Mouse (Mus musculus): ENCODE measurements around the gene Bri3bp. TPM values are rescaled to one million over a fixed set of nuclear protein-coding genes. Genes with fewer than 3 reads are reported as not detected.

Bri3bp gene
- polyA plus RNA-seq, 1 experiment from 2014 or later: 44.4 TPM

DNA sequence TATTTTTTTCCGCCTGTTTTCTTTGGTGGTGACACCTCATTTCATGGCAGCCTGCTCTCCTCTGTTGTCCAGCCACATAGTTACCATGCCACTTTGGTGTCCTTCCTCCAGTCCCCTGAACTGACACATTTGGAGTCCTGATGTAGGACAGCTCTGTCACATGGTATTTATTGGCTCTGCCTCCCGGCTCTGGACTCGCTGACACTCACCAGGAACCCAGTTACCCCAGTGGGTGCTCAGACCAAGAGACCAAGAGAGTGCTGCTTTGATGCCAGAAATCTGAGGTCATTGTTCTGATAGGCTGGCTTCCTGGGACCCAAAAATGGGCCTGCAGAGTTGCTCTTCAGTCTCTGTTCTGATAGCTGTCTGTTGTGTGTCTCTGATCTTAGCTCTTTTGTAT lies 6.7 kb downstream of the Bri3bp start:
- no peaks in the 10 kb centered on the region for H3K27me3 ChIP-seq (ENCODE audit: insufficient read depth, low read length)
- no peaks in the 10 kb centered on the region for H3K9me3 ChIP-seq (ENCODE audit: low read length)
- WGBS: 75% methylated on average over 3 of the region's 3 CpGs
- no peak overlapping the region for H3K27ac ChIP-seq (ENCODE audit: low read length)
- ATAC-seq (ENCODE audit: low FRiP score, low TSS enrichment): no peak
- no peak overlapping the region for H3K9ac ChIP-seq (replicated peaks; ENCODE audit: low read length)
- H3K4me1 ChIP-seq (ENCODE audit: insufficient read depth, low read length): peaks cover 6% of the 10 kb centered on the region
- H3K36me3 ChIP-seq (ENCODE audit: insufficient read depth, low read length): peaks cover 10% of the 10 kb centered on the region; the same call in 1 of the 2 replicates
- H3K4me3 ChIP-seq (ENCODE audit: low read length): no peak overlapping the region
- no peak overlapping the region for H3K4me2 ChIP-seq (replicated peaks; ENCODE audit: low read depth, low read length)

DNA sequence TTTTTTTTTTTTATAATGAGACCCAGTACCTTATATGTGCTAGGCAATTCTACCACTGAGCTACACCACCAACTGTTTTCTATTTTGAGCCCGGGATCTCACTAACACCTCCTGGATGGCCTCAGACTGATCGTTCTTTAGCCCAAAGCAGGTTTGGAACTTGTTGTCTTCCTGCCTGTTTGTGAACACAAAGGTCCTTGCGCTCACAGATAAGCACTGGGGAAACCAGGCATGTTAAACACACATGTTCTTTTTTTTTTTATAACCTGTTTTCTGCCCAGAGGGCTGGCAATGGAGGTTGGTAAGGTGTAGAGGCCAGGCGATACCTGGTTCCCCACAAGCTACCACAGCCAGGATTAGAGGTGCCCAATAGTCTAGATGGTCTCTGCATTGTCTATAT lies 7.3 kb downstream of the Bri3bp start:
- WGBS: 94% methylated on average over 4 of the region's 4 CpGs
- ATAC-seq (ENCODE audit: low FRiP score, low TSS enrichment): no peak
- H3K4me3 ChIP-seq (ENCODE audit: low read length): no peak overlapping the region

DNA sequence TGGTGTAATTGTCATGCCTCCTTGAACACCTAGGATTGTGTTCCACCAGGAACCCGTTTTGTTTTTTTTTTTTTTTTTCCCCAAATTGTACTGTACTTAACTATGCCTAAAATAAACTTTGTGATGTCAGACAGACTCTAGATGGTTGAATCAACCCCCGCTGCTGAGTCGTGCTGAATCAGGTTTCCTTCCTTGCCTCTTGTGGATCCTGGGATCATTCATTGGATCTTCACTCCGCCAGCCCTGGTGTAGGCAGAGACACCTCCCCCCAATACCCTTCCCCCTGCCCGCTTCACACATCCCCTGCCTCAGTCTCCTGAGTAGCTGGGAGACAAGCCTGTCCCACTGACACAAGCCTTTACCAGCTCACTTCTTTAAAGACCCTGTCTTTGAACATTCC lies 7.9 kb downstream of the Bri3bp start:
- Histone ChIP-seq H3K4me2 (replicated peaks; ENCODE audit: low read depth, low read length) (no peak overlapping the region), H3K9ac (replicated peaks; ENCODE audit: low read length) (no peak overlapping the region), H3K4me3 (ENCODE audit: low read length) (no peak overlapping the region), H3K9me3 (ENCODE audit: low read length) (no peaks in the 10 kb centered on the region), H3K4me1 (ENCODE audit: insufficient read depth, low read length) (peaks cover 4% of the 10 kb centered on the region; the same call in 1 of the 2 replicates), H3K36me3 (ENCODE audit: insufficient read depth, low read length) (peaks cover 14% of the 10 kb centered on the region; the same call in 1 of the 2 replicates), H3K27me3 (ENCODE audit: insufficient read depth, low read length) (no peaks in the 10 kb centered on the region), H3K27ac (ENCODE audit: low read length) (no peak overlapping the region)
- WGBS: 64% methylated on average over 5 of the region's 5 CpGs
- ATAC-seq (ENCODE audit: low FRiP score, low TSS enrichment): no peak

More for the DNA sequence above, 7.3 kb downstream of the Bri3bp start:
- H3K4me2 ChIP-seq (replicated peaks; ENCODE audit: low read depth, low read length): no peak overlapping the region
- H3K9me3 ChIP-seq (ENCODE audit: low read length): no peaks in the 10 kb centered on the region
- no peak overlapping the region for H3K9ac ChIP-seq (replicated peaks; ENCODE audit: low read length)
- no peaks in the 10 kb centered on the region for H3K27me3 ChIP-seq (ENCODE audit: insufficient read depth, low read length)
- H3K4me1 ChIP-seq (ENCODE audit: insufficient read depth, low read length): peaks cover 4% of the 10 kb centered on the region; the same call in 1 of the 2 replicates
- H3K36me3 ChIP-seq (ENCODE audit: insufficient read depth, low read length): peaks cover 10% of the 10 kb centered on the region; the same call in 1 of the 2 replicates
- no peak overlapping the region for H3K27ac ChIP-seq (ENCODE audit: low read length)

DNA sequence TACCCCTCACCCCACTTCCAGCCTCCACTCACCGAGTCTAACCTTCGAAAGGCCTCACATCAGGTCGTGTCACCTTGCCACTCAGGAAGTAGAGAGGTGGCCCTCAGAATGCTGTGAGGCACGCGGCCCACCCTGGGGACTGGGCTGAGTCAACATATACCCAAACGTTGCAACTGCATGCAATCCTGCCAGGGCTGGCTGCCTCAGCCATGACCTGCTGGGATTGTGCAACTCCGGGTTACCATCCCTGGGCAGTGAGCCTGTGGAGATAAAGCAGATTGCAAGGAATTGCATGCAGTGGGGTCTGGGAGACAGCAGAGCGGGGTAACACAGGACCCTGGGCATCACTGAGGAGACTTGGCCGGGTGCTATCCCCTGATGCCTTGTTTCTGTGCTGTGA lies 11.2 kb downstream of the Bri3bp start:
- no peak overlapping the region for H3K4me3 ChIP-seq (ENCODE audit: low read length)
- ATAC-seq (ENCODE audit: low FRiP score, low TSS enrichment): no peak
- no peak overlapping the region for H3K4me2 ChIP-seq (replicated peaks; ENCODE audit: low read depth, low read length)
- no peak overlapping the region for H3K9ac ChIP-seq (replicated peaks; ENCODE audit: low read length)
- H3K9me3 ChIP-seq (ENCODE audit: low read length): no peaks in the 10 kb centered on the region
- peaks cover 27% of the 10 kb centered on the region; the same call in 1 of the 2 replicates for H3K36me3 ChIP-seq (ENCODE audit: insufficient read depth, low read length)
- H3K27ac ChIP-seq (ENCODE audit: low read length): no peak overlapping the region
- H3K27me3 ChIP-seq (ENCODE audit: insufficient read depth, low read length): no peaks in the 10 kb centered on the region
- 84% methylated on average over 9 of the region's 9 CpGs for WGBS
- H3K4me1 ChIP-seq (ENCODE audit: insufficient read depth, low read length): no peaks in the 10 kb centered on the region

DNA sequence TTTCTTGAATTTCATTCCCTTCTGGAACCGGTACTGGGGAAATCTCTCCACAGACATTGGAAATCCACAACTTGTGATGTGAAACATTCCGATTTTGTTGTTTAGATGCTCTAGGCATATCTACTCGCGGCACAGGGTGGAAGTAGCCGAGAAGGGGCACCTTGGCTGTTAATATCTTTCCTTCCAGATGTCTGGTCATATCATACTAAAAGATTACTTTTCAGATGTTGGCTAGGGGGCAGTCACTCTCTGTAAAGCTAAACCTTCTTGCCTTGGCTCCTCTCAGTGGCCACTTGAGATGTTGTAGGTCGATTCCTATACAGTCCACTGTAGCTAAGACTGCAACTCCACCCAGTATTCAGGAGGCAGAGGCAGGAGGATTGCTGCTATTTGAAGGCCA lies 14.7 kb downstream of the Bri3bp start:
- no peak for ATAC-seq (ENCODE audit: low FRiP score, low TSS enrichment)
- 94% methylated on average over 6 of the region's 6 CpGs for WGBS

DNA sequence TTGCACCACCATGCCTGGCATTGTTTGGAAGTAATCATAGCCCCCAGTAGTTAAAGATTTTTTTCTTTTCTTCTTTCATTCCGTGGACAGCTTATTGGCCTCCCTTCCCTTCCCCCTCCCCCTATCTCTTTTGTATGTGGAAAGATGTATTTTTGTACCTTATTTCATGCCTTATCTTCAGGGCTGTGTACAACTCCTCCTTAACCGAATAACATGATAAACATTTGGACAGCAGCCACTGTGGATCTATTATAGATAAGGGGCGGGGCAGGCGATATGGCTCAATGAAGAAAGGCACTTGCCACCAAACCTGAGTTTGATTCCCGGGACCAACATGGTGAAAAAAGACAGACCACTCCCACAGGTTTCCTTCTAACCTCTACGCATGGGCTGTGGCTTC lies 16.2 kb downstream of the Bri3bp start:
- Histone ChIP-seq H3K4me2 (replicated peaks; ENCODE audit: low read depth, low read length) (no peak overlapping the region), H3K27me3 (ENCODE audit: insufficient read depth, low read length) (no peaks in the 10 kb centered on the region), H3K4me3 (ENCODE audit: low read length) (no peak overlapping the region), H3K9me3 (ENCODE audit: low read length) (no peaks in the 10 kb centered on the region), H3K27ac (ENCODE audit: low read length) (no peak overlapping the region), H3K9ac (replicated peaks; ENCODE audit: low read length) (no peak overlapping the region), H3K4me1 (ENCODE audit: insufficient read depth, low read length) (no peaks in the 10 kb centered on the region), H3K36me3 (ENCODE audit: insufficient read depth, low read length) (peaks cover 21% of the 10 kb centered on the region; the same call in 1 of the 2 replicates)
- no peak for ATAC-seq (ENCODE audit: low FRiP score, low TSS enrichment)
- 84% methylated on average over 6 of the region's 6 CpGs for WGBS

More for the DNA sequence above, 14.7 kb downstream of the Bri3bp start:
- no peak overlapping the region for H3K4me2 ChIP-seq (replicated peaks; ENCODE audit: low read depth, low read length)
- H3K36me3 ChIP-seq (ENCODE audit: insufficient read depth, low read length): peaks cover 27% of the 10 kb centered on the region; the same call in 1 of the 2 replicates
- no peak overlapping the region for H3K9ac ChIP-seq (replicated peaks; ENCODE audit: low read length)
- no peaks in the 10 kb centered on the region for H3K27me3 ChIP-seq (ENCODE audit: insufficient read depth, low read length)
- no peaks in the 10 kb centered on the region for H3K4me1 ChIP-seq (ENCODE audit: insufficient read depth, low read length)
- no peak overlapping the region for H3K4me3 ChIP-seq (ENCODE audit: low read length)
- H3K9me3 ChIP-seq (ENCODE audit: low read length): no peaks in the 10 kb centered on the region
- H3K27ac ChIP-seq (ENCODE audit: low read length): no peak overlapping the region

DNA sequence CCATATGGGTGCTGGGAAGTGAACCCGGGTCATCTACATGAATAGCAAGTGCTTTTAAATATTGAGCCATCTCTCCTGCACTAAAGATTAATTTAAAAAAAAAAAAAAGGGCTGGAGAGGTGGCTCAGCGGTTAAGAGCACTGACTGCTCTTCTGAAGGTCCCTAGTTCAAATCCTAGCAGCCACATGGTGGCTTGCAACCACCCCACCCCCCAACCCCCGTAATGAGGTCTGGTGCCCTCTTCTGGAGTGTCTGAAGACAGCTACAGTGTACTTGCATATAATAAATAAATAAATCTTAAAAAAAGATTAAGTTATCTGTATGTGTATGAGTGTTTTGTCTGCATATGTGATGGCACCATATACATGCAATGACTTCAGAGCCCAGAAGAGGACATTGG lies 19.2 kb downstream of the Bri3bp start:
- H3K27ac ChIP-seq (ENCODE audit: low read length): no peak overlapping the region
- H3K9me3 ChIP-seq (ENCODE audit: low read length): no peaks in the 10 kb centered on the region
- H3K36me3 ChIP-seq (ENCODE audit: insufficient read depth, low read length): peaks cover 3% of the 10 kb centered on the region; the same call in 1 of the 2 replicates
- no peak for ATAC-seq (ENCODE audit: low FRiP score, low TSS enrichment)
- H3K4me2 ChIP-seq (replicated peaks; ENCODE audit: low read depth, low read length): no peak overlapping the region
- 88% methylated on average over 3 of the region's 3 CpGs for WGBS
- no peaks in the 10 kb centered on the region for H3K27me3 ChIP-seq (ENCODE audit: insufficient read depth, low read length)
- H3K9ac ChIP-seq (replicated peaks; ENCODE audit: low read length): no peak overlapping the region
- peaks cover 5% of the 10 kb centered on the region for H3K4me1 ChIP-seq (ENCODE audit: insufficient read depth, low read length)
- no peak overlapping the region for H3K4me3 ChIP-seq (ENCODE audit: low read length)

DNA sequence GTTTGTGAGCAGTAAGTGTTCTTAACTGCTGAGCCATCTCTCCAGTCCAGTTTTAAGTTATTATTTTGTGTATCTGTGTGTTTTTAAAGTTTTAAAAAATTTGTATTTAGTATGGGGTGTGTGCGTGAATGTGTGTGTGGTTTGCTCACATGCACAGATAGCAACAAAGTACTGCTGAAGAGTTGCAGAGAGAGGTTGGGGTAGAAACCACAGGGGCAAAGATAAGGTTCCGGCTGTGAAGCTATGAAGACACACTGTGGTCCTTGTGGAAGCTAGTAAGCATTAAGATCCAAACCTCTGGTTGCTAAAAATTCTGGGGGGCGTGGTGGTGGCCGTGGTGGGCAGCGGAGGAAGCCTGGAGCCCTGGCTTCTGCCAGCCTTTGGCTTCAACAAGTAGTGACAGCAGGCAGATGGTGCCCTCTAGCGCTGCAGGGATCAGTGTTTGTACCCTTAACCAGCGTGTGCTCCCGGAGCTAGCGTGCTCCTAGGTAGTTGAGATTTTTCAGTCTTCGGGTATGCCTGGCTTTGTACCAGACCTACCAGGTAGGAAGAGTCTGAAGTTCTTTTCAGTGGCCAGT lies 20.6 kb downstream of the Bri3bp start:
- WGBS: 49% methylated on average over 10 of the region's 10 CpGs
- no peak overlapping the region for H3K4me2 ChIP-seq (replicated peaks; ENCODE audit: low read depth, low read length)

DNA sequence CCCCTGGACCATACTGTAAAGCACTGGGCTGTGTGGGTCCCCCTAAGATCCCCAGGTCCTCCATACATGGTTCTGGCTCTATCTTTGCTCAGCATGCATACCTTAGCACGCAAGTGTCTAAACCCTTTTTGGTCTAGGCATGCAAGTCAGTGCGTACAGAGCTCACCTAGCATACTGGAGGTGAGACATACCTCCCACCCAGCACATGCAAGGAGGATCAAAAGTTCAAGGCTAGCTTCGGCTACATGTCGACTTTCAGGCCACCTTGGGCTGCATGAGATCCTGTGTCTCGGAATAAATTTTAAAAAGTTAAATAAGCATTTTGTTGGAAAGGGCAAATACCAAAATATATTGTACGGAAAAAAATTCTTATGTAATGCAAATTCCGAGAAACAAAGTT lies 23.8 kb downstream of the Bri3bp start:
- WGBS: 40% methylated on average over 7 of the region's 7 CpGs
- Histone ChIP-seq H3K4me3 (ENCODE audit: low read length) (peak overlapping the region; percentile 29), H3K9ac (replicated peaks; ENCODE audit: low read length) (peak overlapping the region; percentile 17; the same call in 1 of the 2 replicates), H3K9me3 (ENCODE audit: low read length) (no peaks in the 10 kb centered on the region), H3K4me1 (ENCODE audit: insufficient read depth, low read length) (peaks cover 5% of the 10 kb centered on the region), H3K36me3 (ENCODE audit: insufficient read depth, low read length) (no peaks in the 10 kb centered on the region), H3K4me2 (replicated peaks; ENCODE audit: low read depth, low read length) (peak overlapping the region; percentile 48), H3K27me3 (ENCODE audit: insufficient read depth, low read length) (no peaks in the 10 kb centered on the region), H3K27ac (ENCODE audit: low read length) (no peak overlapping the region)
- ATAC-seq (ENCODE audit: low FRiP score, low TSS enrichment): peak; percentile 29

More for the DNA sequence above, 20.6 kb downstream of the Bri3bp start:
- H3K9me3 ChIP-seq (ENCODE audit: low read length): no peaks in the 10 kb centered on the region
- no peaks in the 10 kb centered on the region for H3K27me3 ChIP-seq (ENCODE audit: insufficient read depth, low read length)
- no peak overlapping the region for H3K9ac ChIP-seq (replicated peaks; ENCODE audit: low read length)
- no peak for ATAC-seq (ENCODE audit: low FRiP score, low TSS enrichment)
- no peaks in the 10 kb centered on the region for H3K36me3 ChIP-seq (ENCODE audit: insufficient read depth, low read length)
- peaks cover 5% of the 10 kb centered on the region for H3K4me1 ChIP-seq (ENCODE audit: insufficient read depth, low read length)
- no peak overlapping the region for H3K4me3 ChIP-seq (ENCODE audit: low read length)
- H3K27ac ChIP-seq (ENCODE audit: low read length): no peak overlapping the region

DNA sequence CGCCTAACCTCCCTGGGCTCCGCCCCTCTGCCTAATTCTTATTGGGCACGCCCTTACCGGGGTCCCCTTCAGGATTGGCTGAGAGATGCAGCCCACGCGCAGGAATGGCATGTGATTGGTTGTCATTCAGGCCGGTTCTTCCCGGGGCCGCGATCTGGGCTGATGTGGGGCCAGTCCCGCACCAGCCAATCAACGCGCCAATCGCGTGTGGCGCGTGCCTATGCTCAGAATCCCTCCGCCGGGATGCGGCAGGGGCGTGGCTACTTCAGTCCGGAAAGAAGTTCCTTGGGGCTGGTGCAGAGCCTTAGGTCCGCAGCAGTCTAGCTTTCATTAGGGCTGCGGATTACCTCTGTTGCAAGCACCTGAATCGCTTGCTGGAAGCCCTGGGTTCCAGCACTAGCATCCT lies 24.3 kb downstream of the Bri3bp start:
- H3K4me1 ChIP-seq (ENCODE audit: insufficient read depth, low read length): peaks cover 5% of the 10 kb centered on the region
- under 1% methylated on average over 25 of the region's 25 CpGs for WGBS
- no peaks in the 10 kb centered on the region for H3K9me3 ChIP-seq (ENCODE audit: low read length)
- peak overlapping the region; percentile 29 for H3K4me3 ChIP-seq (ENCODE audit: low read length)
- peak overlapping the region; percentile 48 for H3K4me2 ChIP-seq (replicated peaks; ENCODE audit: low read depth, low read length)
- H3K36me3 ChIP-seq (ENCODE audit: insufficient read depth, low read length): no peaks in the 10 kb centered on the region
- H3K27ac ChIP-seq (ENCODE audit: low read length): no peak overlapping the region
- H3K9ac ChIP-seq (replicated peaks; ENCODE audit: low read length): peak overlapping the region; percentile 36
- no peaks in the 10 kb centered on the region for H3K27me3 ChIP-seq (ENCODE audit: insufficient read depth, low read length)
- peak; percentile 99 for ATAC-seq (ENCODE audit: low FRiP score, low TSS enrichment)

Data from kidney, embryonic 16.5 days (tissue).